Mouse (Mus musculus) adrenal gland, postnatal 36 days (tissue): Measurements from ENCODE around the gene Tmem252. TPM values are rescaled to one million over a fixed set of nuclear protein-coding genes. Genes with fewer than 3 reads are reported as not detected.

Source experiments
- DNase-seq, 2 experiments: peaks; one replicate each; pipeline ENCODE4 v3.0.0; 2021; ENCODE audit warnings: mixed read lengths in 1 of 2
- total RNA-seq, 2 experiments: library from RNA; stranded (reverse); gene quantifications; 2 replicates each; pipeline ENCODE4 v1.2.3; 2021

Tmem252 gene
- total RNA-seq, 2 experiments from 2014 or later, result 0.16 to 0.50 TPM

DNA sequence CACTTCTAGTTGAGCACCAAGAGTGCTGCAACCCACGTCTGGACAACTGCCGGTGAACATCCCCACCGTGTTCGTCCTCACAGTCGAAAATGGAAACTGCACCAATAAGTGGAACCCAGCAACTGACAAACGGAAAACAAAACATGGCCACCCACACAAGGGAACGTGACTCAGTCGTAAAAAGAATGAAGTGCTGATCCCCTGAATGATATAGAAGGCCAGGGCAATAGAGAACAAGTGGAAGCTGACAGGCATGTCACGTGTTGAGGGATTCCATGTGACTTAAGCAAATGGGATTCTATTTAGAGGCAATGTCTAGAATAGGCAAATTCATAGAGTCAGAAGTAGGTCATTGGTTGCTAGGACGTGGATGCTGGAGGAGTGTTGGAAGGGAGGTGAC is 50.6 kb downstream of the Tmem252 start:
- DNase-seq, result no peak

DNA sequence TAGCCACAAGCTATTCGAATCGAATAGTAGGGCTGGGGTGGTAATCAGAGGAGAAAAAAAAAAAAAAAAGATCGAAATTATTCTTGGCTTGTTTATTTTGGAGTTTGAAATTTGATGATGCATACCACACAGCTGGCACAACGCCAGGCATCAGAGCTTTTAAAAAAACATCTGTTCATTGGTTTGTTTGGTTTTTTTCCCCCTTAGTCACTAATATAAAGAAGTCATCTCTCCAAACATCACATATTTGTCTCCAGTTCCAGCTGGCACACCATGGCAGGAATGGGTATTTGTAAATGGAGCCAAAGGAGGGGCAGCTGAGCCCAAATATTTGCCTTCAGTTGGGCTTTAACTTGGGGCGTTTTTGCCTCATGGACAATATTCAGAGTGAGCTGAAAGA is 56.9 kb downstream of the Tmem252 start:
- DNase-seq, result no peak

Other genes starting within 250 kb of the Tmem252 start
- 10 to 100 TPM; 28.4 to 33.1 TPM for gene Fam122a, start 196.7 kb upstream of the Tmem252 start, total RNA-seq
- gene Pip5k1b, start 118.1 kb upstream of the Tmem252 start, total RNA-seq, result 10 to 100 TPM; 18.7 to 20.1 TPM
- 10 to 100 TPM; 55.1 to 93.2 TPM for gene Pgm5, start 187.8 kb downstream of the Tmem252 start, total RNA-seq
- gene Gm10053, start 201.7 kb downstream of the Tmem252 start, total RNA-seq, result 100 to 1,000 TPM; 257 to 298 TPM
- not detected for gene Foxd4, start 227.2 kb downstream of the Tmem252 start, total RNA-seq